Mouse (Mus musculus) heart, embryonic 13.5 days (tissue): ENCODE measurements around the gene Rab38. TPM values are rescaled to one million over a fixed set of nuclear protein-coding genes. Genes with fewer than 3 reads are reported as not detected.

Source experiments
- ATAC-seq: fragments of 200-750 bp; cut with Nextera tagmentation; 2 replicates; pipeline ENCODE4 v1.8.0; 2017; ENCODE audit warnings: moderate TSS enrichment; ENCODE audit not compliant: insufficient number of reproducible peaks, low FRiP score, low TSS enrichment; ENCODE audit errors: extremely low read depth
- H3K27ac ChIP-seq: fragments of 300-500 bp; sonication (generic); replicated peaks from 2 replicates; pipeline ENCODE4 v1.5.1; 2015; ENCODE audit warnings: moderate library complexity, mild to moderate bottlenecking, inconsistent platforms
- H3K27me3 ChIP-seq: fragments of 300-500 bp; sonication (generic); replicated peaks from 2 replicates; pipeline ENCODE4 v1.6.1; 2015; ENCODE audit warnings: mild to moderate bottlenecking, inconsistent platforms
- H3K36me3 ChIP-seq: fragments of 300-500 bp; sonication (generic); 2 replicates; pipeline ENCODE4 v1.6.1; 2015; ENCODE audit warnings: mild to moderate bottlenecking, inconsistent platforms
- H3K4me1 ChIP-seq: fragments of 300-500 bp; sonication (generic); 2 replicates; pipeline ENCODE4 v1.6.1; 2015; ENCODE audit warnings: inconsistent platforms
- H3K4me2 ChIP-seq: fragments of 300-500 bp; sonication (generic); 2 replicates; pipeline ENCODE4 v1.6.1; 2015; ENCODE audit warnings: inconsistent platforms, mild to moderate bottlenecking, moderate library complexity
- H3K4me3 ChIP-seq: fragments of 300-500 bp; sonication (generic); 2 replicates; pipeline ENCODE4 v1.5.1; 2015; ENCODE audit warnings: moderate library complexity, mild to moderate bottlenecking, inconsistent platforms
- H3K9ac ChIP-seq: fragments of 300-500 bp; sonication (generic); 2 replicates; pipeline ENCODE4 v1.6.1; 2015; ENCODE audit warnings: inconsistent platforms, mild to moderate bottlenecking, moderate library complexity
- H3K9me3 ChIP-seq: fragments of 300-500 bp; sonication (generic); 2 replicates; pipeline ENCODE4 v1.6.1; 2016; ENCODE audit warnings: inconsistent platforms
- WGBS: fragments of 180-500 bp; shearing (Covaris S2); methylation state at CpG from one replicate; pipeline ENCODE4 v1.1.7; 2015; ENCODE audit warnings: mixed read lengths; 5-methylcytosine and 5-hydroxymethylcytosine counted together
- polyA plus RNA-seq: library from polyadenylated mRNA; unstranded; fragments of >200 nt; fragmentation: Nextera tagmentation; extraction: Ambion mirVana; gene quantifications from 2 replicates; pipeline ENCODE4 v1.2.1, GENCODE M21; 2015

Rab38 gene
- polyA plus RNA-seq, 1 experiment from 2014 or later = 1.3 TPM

DNA sequence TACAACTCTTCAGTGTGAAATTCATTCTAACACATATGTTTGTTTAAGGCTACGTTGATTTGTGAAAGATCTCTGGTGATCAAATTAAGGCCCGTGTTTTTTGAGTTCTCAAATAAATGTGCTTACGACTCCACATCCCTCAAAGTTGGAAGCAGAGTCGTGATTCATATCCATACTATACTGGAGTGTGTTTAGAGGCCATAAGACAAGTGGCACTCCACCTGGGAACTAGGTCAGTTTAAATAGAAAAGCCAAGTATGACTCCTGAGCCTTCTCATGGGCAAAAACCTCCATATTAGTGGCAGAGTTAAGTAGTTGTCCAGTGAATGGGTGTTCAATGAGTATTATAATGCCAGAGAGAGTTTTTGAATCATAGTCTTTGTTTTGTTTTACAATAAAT is 13.4 kb downstream of the Rab38 start:
- Histone ChIP-seq H3K4me1 (no peaks in the 10 kb centered on the region), H3K36me3 (no peaks in the 10 kb centered on the region), H3K4me2 (no peak overlapping the region), H3K4me3 (no peak overlapping the region), H3K27me3 (no peaks in the 10 kb centered on the region), H3K27ac (no peak overlapping the region), H3K9ac (no peak overlapping the region), H3K9me3 (no peaks in the 10 kb centered on the region)
- WGBS = 66% methylated on average over 4 of the region's 4 CpGs
- ATAC-seq = no peak

DNA sequence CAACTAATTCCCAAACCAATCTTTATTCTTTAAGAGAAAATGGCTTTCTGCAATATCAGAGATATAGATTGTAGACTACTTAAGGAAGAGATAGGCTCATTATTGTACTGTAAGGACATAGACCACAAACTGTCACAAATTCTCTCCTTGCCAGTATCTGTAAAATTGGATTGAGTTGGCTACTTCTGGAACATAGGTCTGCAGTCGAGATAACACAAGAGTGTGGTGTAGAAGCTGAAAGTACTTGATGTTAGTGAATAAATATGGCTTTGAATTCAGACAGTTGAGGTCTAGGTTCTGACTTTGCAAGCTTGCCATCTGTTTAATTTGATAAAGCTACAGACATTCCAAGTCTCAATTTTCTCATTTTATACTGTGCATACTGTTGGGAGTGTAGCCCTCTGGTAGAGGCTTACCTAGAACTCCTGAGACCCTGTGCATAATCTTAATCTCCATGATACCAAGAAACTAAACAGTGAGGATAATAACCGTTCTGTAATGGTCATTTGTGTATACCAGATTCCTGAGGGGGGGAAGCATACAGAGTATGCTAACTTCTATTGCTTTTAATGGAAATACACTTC is 15.3 kb downstream of the Rab38 start:
- no peaks in the 10 kb centered on the region for H3K27me3 ChIP-seq
- H3K4me1 ChIP-seq = no peaks in the 10 kb centered on the region
- no peak overlapping the region for H3K27ac ChIP-seq
- 56% methylated on average over 2 of the region's 2 CpGs for WGBS
- H3K9me3 ChIP-seq = no peaks in the 10 kb centered on the region
- no peak overlapping the region for H3K4me3 ChIP-seq
- no peak overlapping the region for H3K4me2 ChIP-seq
- no peak overlapping the region for H3K9ac ChIP-seq
- no peaks in the 10 kb centered on the region for H3K36me3 ChIP-seq
- ATAC-seq = no peak

DNA sequence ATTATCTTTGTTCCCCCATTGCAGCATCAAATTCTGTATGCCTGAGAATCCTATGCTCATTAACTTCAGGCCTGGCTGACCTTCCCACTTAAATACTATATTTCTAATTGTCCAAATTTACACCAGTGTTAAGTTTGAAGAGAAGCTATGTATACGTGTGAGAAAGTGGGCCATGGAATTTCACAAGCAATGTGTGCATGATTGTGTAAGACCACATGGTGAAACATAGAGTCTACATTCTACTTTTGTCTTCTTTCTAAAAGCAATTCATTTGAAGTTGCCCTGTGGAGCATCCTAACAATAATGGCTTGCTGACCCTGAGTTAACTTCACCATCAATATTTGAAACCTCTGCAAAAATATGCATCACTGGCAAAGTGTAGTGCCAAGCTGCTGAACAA is 23.2 kb downstream of the Rab38 start:
- Histone ChIP-seq H3K4me1 (no peaks in the 10 kb centered on the region), H3K27me3 (no peaks in the 10 kb centered on the region), H3K4me2 (no peak overlapping the region), H3K9me3 (no peaks in the 10 kb centered on the region), H3K36me3 (no peaks in the 10 kb centered on the region), H3K4me3 (no peak overlapping the region), H3K9ac (no peak overlapping the region), H3K27ac (no peak overlapping the region)
- ATAC-seq = no peak
- 79% methylated on average over 1 of the region's 1 CpGs for WGBS

DNA sequence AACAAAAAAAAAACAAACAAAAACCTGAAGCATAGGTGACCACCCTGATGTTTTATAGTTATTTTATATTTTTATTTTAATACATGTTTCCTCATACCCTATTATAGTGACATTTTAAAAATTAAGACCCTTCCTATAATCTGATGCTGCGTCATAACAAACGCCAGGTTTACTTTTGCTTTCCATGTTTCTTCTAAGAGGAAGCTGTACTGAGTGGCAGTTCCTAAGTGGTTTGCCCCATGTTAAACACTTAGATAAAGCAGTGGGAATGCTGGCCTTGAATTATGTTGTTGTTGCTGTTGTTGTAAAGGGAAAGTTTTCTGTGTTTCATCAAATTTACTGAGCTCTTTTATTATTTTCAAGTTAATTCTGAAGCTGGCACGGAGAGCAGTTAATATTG is 27.8 kb downstream of the Rab38 start:
- no peak for ATAC-seq
- Histone ChIP-seq H3K4me2 (no peak overlapping the region), H3K9me3 (no peaks in the 10 kb centered on the region), H3K36me3 (no peaks in the 10 kb centered on the region), H3K4me1 (no peaks in the 10 kb centered on the region), H3K4me3 (no peak overlapping the region), H3K27me3 (no peaks in the 10 kb centered on the region), H3K9ac (no peak overlapping the region), H3K27ac (no peak overlapping the region)
- 61% methylated on average over 3 of the region's 3 CpGs for WGBS

DNA sequence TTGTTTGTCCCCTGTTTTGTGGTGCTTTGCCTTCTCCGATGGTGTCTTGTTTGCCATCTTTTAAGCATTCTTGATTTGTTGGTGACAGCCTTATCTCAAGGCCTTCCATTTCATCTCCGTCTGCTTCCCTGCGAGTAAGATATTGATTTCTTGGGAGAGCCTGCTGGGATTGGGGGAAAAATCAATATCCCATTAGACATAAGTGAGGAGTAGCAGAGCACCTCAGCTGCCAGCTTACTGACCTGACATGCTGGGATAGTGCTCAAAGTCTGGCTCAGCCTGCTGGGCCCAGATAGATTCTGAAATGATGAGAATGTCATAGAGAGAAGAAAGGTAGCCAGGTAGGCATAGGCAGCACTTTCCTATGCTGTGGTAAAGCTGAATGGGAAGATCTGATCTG is 37.7 kb downstream of the Rab38 start:
- no peak overlapping the region for H3K27ac ChIP-seq
- no peak overlapping the region for H3K4me2 ChIP-seq
- no peaks in the 10 kb centered on the region for H3K4me1 ChIP-seq
- ATAC-seq = no peak
- H3K36me3 ChIP-seq = no peaks in the 10 kb centered on the region
- H3K9me3 ChIP-seq = no peaks in the 10 kb centered on the region
- WGBS = 56% methylated on average over 3 of the region's 3 CpGs
- no peak overlapping the region for H3K4me3 ChIP-seq
- no peaks in the 10 kb centered on the region for H3K27me3 ChIP-seq
- H3K9ac ChIP-seq = no peak overlapping the region

DNA sequence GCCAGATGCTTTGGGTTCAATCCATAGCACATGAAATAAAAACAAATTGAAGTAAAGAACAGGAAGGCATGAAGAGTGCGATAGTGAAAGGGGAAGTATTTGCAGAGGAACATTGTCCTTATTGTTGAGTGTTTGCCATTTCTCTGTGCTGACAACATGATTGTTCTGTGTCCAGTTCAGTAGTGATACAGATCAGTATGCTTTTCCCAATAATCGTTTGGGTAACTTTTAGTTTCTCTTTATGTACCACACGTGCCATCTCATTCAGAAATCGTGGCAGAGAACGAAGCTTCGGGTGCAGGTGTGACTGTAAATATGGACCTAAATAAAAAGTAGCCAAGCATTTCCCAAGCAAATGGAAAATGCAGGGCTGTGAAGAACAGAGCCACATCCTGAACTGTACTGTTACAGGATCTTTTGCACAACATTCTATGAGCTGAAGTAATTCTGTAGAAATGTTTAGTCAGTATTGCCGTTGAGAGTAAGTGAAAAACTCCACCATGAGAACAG is 52.1 kb downstream of the Rab38 start:
- H3K4me2 ChIP-seq = no peak overlapping the region

DNA sequence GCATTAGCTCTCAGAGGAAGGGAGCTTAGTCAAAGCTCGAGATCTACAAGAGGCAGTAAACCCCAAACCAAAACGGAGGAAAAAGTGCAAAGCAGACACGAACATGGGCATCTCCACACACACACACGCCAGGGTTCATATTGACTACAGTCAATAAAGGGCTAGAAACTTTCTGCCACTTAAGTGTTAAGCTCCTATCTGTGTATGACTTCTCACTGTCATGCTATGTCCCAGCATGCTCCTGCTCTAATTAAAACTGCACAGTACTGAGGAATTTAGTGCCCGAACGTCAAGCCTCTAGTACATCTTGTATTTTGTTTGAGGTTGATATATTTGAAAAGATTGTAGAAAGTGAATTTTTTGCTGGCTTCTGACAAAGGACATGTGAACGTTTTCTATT is 52.6 kb downstream of the Rab38 start:
- no peaks in the 10 kb centered on the region for H3K9me3 ChIP-seq
- H3K36me3 ChIP-seq = no peaks in the 10 kb centered on the region
- 66% methylated on average over 7 of the region's 7 CpGs for WGBS
- no peaks in the 10 kb centered on the region for H3K4me1 ChIP-seq
- no peaks in the 10 kb centered on the region for H3K27me3 ChIP-seq
- ATAC-seq = no peak
- H3K4me2 ChIP-seq = no peak overlapping the region
- no peak overlapping the region for H3K27ac ChIP-seq
- no peak overlapping the region for H3K4me3 ChIP-seq
- no peak overlapping the region for H3K9ac ChIP-seq

More for the DNA sequence above, 52.1 kb downstream of the Rab38 start:
- H3K36me3 ChIP-seq = no peaks in the 10 kb centered on the region
- no peaks in the 10 kb centered on the region for H3K27me3 ChIP-seq
- no peak overlapping the region for H3K9ac ChIP-seq
- no peak overlapping the region for H3K4me3 ChIP-seq
- no peaks in the 10 kb centered on the region for H3K9me3 ChIP-seq
- no peak for ATAC-seq
- 73% methylated on average over 7 of the region's 7 CpGs for WGBS
- H3K27ac ChIP-seq = no peak overlapping the region
- no peaks in the 10 kb centered on the region for H3K4me1 ChIP-seq

DNA sequence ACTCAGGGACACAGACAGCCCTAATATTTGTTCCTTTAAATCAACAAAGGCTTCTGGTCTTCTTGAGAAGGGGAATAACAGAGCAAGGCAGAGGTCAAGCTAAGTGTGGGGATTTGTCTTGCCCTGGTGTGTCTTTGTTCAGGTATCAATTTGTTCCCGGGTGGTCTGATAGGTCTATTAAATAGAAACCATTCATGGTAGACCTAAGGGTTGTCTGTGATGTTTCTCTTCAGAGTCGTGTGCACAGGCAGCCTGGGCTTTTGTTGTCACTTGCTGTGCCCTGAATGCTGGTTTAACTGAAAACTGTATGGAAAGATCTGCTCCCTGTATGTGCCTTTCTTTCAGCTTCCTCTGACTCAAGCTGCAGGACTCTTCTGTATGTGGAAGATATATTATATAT is 60.9 kb downstream of the Rab38 start:
- ATAC-seq = no peak
- no peaks in the 10 kb centered on the region for H3K36me3 ChIP-seq
- WGBS = 48% methylated on average over 2 of the region's 2 CpGs
- no peak overlapping the region for H3K9ac ChIP-seq
- no peaks in the 10 kb centered on the region for H3K27me3 ChIP-seq
- no peak overlapping the region for H3K4me2 ChIP-seq
- no peaks in the 10 kb centered on the region for H3K4me1 ChIP-seq
- H3K27ac ChIP-seq = no peak overlapping the region
- H3K9me3 ChIP-seq = no peaks in the 10 kb centered on the region
- H3K4me3 ChIP-seq = no peak overlapping the region

DNA sequence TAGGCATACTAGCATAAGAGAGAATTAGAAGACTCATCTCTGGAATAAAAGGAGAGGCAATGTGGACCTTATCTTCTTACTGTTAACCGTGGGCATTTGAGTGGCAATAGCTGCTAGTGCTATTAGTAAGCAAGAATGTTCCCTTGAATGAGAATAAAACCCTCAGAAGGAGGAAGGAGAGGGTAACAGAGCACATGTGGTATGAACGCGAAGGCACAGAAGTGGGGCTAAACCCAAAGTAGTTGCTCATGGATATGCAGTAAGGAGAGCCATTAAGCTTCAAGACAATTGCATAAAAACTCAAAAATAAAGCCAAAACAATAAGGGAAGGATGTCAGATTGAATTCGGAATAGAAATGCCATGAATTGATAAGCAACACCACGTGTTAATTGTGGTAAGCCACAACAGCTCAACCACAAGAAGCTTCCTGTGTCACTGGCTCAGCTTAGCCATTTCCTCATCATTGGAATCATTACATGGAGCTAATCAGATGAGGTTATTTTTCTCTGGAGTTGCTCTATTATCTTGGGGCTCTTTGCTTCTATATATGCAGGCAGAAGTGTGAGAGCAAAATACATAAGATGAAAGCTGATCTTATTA is 72.2 kb downstream of the Rab38 start:
- 76% methylated on average over 5 of the region's 5 CpGs for WGBS
- no peak overlapping the region for H3K27ac ChIP-seq
- ATAC-seq = no peak
- no peak overlapping the region for H3K9ac ChIP-seq
- H3K36me3 ChIP-seq = no peaks in the 10 kb centered on the region
- H3K9me3 ChIP-seq = no peaks in the 10 kb centered on the region
- H3K4me1 ChIP-seq = no peaks in the 10 kb centered on the region
- H3K4me2 ChIP-seq = no peak overlapping the region
- H3K27me3 ChIP-seq = no peaks in the 10 kb centered on the region
- no peak overlapping the region for H3K4me3 ChIP-seq

DNA sequence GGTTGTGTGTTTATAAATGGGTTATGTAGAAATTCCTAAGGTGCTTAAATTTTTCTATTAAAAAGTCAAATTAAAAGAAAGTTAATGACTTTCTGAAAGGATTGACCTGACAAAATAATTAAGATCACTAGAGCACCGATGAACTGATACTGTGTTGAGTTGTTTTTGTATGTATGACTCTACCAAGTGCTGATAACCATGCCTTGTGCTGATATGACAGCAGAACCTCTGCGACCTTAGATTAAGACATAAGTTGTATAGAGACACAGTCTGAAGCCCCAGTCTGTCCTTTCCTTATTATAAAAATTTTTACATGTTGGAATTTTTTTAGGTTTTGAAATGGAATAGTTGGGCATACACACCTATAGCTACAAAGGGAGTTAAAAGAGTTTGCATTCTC is 79.7 kb downstream of the Rab38 start:
- H3K9ac ChIP-seq = no peak overlapping the region
- H3K4me1 ChIP-seq = no peaks in the 10 kb centered on the region
- H3K4me2 ChIP-seq = no peak overlapping the region
- H3K9me3 ChIP-seq = no peaks in the 10 kb centered on the region
- H3K4me3 ChIP-seq = no peak overlapping the region
- ATAC-seq = no peak
- no peaks in the 10 kb centered on the region for H3K36me3 ChIP-seq
- WGBS = 53% methylated on average over 2 of the region's 2 CpGs
- no peaks in the 10 kb centered on the region for H3K27me3 ChIP-seq
- H3K27ac ChIP-seq = no peak overlapping the region

DNA sequence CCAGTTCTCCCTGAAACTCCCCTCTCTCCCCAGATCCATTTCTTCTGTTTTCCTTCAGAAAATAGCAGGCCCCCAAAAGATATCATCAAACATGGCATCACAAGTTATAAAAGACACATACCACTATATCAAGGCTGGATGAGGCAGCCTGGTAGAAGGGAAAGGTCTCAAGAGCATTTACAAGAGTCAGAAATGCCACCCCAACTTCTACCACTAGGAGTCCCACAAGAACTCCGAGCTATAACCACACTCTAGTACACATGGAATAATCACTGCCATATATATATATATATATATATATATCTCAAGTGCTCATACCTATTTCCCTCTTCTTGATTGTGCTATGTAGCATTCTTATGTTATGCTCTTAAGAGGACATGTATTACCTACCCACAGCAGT is 92.4 kb downstream of the Rab38 start:
- Histone ChIP-seq H3K27ac (no peak overlapping the region), H3K4me3 (no peak overlapping the region), H3K4me2 (no peak overlapping the region), H3K9me3 (no peaks in the 10 kb centered on the region), H3K4me1 (no peaks in the 10 kb centered on the region), H3K27me3 (no peaks in the 10 kb centered on the region), H3K36me3 (no peaks in the 10 kb centered on the region), H3K9ac (no peak overlapping the region)
- ATAC-seq = no peak
- 33% methylated on average over 1 of the region's 1 CpGs for WGBS

DNA sequence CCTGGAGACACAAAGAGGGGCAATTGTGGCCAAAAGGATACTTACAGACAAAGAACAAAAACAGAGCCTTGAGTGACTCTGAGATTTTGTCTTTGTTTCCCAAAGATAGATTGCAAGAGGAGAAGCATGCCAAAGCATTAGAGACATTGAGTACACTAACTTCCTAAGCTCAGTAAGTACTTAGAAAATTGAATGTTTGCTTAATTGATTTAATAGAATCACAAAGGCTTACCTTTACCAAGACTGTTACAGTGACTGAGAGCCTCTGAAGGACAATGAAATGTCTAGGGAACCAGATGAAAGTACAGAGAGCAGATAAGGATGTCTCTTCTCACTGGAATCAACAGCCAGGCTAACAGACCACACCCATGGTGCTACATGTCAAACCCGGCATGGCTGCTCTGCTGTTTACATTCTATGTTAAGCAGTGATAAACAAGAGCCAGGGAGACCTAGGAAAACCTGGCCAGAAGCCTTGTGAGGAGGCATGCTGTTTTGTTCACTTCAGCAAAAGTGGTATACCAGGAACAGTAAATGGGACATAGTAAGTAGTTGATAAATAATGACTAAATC is 97.1 kb downstream of the Rab38 start:
- Histone ChIP-seq H3K4me2 (no peak overlapping the region), H3K27me3 (no peaks in the 10 kb centered on the region), H3K9ac (no peak overlapping the region), H3K4me3 (no peak overlapping the region), H3K27ac (no peak overlapping the region), H3K9me3 (no peaks in the 10 kb centered on the region), H3K4me1 (no peaks in the 10 kb centered on the region), H3K36me3 (no peaks in the 10 kb centered on the region)
- WGBS = 3% methylated on average over 1 of the region's 1 CpGs
- no peak for ATAC-seq
